Mouse (Mus musculus) gonadal fat pad, adult 2 months (tissue): ENCODE results near the gene Mboat2. TPM values are rescaled to one million over a fixed set of nuclear protein-coding genes. Genes with fewer than 3 reads are reported as not detected.

Experiments
- DNase-seq: peaks from one replicate; pipeline ENCODE4 v3.0.0-alpha.2; 2012; ENCODE audit warnings: low read depth
- polyA plus RNA-seq: library from polyadenylated mRNA; depleted of rRNA; stranded (reverse); fragments of >200 nt; gene quantifications from 2 replicates; pipeline ENCODE4 v1.2.3, GENCODE M21; 2012

Gene Mboat2
- polyA plus RNA-seq, 1 experiment = 22.6 TPM

DNA sequence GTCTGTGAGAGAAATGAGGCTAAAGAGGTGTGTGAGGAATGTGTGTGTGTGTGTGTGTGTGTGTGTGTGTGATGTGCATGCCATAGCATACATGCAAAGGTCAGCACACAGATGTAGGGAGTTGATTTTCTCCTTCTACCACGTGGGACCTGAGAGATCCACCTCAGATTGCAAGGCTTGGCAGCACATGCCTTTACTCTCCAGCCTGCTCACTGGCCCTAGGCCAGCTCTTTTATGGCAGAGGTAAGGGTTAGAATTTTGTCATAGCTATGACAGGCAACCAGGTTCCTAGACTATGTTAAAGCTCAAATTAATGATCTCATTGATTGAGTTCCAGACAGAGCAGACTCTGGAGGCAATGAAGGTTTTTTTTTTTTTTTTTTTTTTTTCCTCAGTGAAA lies 33.1 kb downstream of the Mboat2 start:
- peak; percentile 60 for DNase-seq

DNA sequence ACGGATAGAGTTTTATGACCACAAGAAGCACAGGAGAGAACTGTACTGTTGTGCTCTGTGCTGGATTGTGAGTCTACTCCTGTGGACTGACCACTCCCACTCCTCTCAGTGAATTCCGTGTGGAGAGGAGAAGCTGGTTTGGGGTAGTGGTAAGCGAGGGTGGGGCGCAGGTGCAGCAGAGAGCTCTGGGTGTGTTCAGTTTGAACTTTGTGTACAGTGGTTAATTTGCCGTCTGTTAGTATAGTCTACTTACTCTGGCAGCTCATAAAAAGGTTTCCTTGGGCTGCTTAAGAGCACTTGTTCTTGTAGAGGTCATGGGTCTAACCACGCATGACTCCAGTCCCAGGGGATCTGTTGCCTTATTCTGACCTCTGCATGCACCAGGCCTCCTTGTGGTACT lies 36.0 kb downstream of the Mboat2 start:
- DNase-seq = no peak

DNA sequence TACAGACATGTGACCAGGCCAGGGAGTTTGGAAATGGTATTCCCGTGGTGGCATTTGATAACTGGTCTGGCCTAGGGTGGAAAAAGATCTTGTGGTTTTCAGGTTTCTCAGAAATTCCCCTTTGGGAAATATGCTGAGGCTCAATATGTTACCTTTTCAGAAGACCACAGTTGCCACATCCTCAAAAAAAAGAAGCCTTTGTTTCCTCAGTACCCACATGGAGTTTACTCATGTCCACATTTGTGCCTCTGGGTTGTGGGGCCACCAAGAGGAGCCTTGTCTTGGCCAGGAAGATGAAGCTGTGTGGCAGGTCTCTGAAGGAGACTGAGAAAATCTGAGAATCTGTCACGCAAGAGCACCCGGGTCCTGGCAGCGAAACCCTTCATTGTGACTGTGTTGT lies 38.0 kb downstream of the Mboat2 start:
- DNase-seq = no peak

DNA sequence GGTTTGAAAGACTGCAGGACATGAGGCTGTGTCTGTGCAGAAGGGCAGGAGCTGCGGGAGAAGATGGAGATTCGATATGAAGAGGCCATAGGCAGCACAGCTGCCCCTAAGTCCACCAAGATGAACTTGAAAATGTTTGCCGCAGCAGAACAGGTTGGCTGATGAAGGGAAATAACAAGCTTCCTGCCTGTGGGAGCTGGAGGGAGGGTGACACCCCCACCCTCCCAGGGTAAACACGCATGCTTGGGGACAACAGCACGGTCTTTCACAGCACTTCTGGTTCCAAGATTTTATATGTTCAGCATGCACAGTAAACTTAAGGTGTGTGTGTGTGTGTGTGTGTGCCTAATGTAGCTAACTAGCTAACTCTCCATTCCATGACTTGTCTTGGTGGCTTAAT lies 38.6 kb downstream of the Mboat2 start:
- DNase-seq = no peak

DNA sequence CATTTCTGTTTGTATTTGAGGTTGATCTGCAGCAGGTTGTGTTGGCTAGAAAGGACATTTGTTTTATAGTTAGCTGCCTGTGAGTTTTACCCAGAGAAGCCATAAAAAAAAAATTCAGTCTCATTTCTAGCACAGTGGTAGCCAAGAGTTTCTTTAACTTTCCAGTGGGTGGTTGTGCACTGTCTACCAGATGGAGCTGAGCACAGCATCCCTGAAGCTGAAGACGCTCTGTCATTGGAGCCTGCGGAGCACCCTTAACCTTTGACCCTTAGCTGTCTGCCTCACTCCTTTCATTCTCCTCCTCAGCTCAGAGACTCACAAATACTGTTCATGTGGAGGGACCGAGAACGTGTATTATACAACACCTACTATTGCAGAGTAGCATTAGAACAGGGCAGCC lies 40.2 kb downstream of the Mboat2 start:
- no peak for DNase-seq

DNA sequence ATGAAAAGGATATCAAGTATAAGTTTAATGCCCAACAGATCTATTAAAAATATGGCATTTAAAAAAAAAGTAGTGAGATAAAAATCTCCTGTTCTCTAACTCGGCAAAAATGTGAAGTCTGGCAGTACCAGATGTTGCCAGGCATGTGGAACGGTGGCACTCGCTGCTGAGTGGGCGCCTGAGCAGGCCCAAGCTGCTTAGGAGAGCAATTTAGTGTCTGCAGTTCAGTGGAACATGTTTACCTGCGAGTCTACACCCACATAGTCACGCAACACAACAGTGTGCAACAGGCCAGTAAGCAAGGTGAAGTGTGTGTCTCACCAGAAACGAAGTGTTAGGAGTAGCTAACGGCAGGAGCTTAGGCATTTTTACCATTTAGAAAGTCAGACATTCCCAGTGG lies 41.6 kb downstream of the Mboat2 start:
- DNase-seq = no peak

DNA sequence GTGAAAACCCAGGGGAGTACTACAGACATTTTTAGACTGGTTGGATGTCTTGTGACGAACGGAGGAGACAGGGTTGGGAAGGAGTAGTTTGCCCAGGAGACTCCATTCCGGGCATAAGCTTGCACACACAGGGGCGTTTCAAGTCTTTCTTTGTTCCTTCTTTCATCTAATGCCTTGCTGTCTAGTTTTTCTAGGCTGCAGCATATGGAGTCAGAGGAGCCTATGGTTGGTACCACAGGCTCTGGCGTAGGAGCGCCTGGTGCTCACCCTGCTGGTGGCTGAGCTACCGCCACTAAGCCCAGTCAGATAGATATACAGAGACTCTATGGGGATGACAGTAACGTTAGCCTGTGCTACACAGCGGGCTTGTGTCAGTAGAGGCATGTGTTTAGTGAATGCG lies 42.0 kb downstream of the Mboat2 start:
- DNase-seq = no peak

DNA sequence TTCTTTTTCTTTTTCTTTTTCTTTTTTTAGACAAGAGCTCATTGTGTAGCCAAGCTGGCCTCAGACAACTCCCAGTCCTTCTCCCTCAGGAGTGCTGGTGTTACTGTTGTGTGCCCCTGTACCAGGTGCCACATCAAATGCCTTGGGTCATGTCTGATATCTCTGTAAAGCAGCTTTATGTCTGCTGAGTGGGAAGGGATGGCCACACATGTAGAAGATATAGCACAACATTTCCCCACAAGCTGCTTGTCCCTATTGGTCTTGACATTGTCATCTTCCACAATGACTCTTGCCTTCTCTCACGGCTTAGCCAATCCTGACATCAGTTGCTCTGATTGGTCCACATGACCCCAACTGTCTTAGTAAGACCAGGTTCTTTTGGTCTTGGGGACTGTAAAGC lies 45.2 kb downstream of the Mboat2 start:
- no peak for DNase-seq

DNA sequence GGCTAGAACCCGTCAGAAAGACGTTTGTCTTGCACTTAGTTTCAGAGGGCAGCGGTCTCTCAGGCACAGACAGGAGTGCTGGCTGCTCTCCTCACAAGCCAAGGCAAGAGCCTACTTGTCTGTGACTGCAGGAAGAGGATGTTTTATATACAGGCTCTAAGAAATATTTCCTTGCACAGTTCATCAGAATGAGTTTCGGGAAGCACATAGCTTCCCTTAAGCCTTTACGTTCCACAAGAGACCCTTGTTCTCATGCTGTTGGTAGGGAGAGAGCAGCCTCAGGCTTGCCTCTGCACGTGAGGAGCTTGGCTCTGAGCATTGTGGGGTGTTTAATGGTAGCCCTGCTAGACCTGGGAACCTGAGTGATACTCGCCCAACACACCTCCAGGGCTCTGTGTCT lies 46.6 kb downstream of the Mboat2 start:
- peak; percentile 30 for DNase-seq

DNA sequence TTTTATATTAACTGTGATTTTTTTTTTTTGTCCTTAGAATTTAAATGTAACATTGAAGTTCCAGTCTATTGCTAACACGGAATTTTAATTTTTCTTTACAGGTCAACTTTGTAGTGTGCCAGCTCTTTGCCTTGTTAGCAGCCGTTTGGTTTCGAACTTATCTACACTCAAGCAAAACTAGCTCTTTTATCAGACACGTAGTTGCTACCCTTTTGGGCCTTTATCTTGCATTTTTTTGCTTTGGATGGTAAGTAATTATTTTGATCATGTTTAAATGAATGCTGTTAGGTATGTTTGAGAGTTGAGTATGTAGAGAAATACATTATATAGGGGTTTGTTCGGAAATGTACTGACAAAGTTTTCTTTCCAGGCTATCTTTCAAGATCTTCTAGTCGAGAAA lies 47.4 kb downstream of the Mboat2 start:
- DNase-seq = no peak

DNA sequence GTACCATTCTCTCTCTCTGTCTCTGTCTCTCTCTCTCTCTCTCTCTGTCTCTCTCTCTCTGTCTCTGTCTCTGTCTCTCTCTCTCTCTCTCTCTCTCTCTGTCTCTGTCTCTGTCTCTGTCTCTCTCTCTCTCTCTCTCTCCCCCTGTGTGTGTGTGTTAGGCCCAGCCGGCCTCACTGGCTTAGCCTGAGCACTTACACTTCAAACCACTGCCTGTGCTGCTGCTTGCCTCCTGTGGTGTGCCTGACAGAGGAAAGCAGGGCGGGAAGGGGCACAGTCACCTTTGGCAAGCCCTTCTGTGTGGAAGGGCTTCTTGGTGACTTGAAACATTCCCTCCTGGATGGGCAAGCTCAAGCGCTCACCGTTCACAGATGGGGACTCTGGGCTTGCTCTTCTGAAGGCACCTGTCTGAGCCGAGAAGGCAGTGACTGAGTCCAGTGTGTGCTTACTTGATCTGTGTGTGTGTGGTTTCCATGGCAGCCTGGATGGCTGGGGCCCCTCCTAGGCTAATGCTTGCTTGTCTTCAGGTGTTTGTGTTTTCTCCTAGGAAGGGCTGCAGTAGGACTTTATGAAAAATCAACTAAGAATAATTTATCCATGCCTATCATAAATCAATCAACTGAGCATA lies 48.2 kb downstream of the Mboat2 start:
- DNase-seq = no peak

DNA sequence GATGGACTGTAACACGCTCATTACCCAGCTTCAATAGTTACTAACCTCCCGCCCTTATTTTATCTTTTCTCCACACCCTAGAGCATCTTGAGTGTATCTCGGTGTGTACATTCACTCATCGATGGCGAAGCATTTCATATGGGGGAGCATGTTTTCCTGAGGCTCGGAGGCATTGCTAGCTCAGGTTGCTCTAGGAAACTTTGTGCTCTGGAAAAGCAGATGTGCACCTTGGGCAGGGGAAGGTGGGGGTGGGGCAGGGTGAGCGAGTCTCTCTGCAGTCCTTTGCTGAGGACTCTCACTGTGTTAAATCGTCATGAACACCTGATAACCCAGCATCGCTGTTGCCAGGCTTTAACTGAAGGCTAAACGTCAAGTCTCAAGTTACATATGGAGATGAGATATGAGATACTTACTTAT lies 48.9 kb downstream of the Mboat2 start:
- DNase-seq = no peak

DNA sequence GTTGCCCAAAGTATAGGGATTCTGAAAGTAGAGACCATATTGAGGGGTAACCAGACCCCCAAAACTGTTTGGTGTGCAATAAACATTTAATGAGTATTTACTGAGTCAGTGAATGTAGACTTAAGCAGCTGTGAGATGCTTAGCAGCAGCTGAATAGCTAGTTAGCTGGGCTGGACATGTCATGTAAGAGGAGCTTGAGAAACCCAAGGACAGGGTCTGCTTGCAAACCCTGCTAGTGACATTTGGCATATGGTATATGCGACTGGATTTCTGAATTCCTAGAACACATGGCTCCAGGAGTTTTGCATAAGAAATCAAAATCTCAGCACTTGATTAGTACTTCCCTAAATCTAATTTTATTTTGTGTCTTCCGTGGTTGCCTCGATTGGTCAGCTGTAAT lies 52.6 kb downstream of the Mboat2 start:
- no peak for DNase-seq

DNA sequence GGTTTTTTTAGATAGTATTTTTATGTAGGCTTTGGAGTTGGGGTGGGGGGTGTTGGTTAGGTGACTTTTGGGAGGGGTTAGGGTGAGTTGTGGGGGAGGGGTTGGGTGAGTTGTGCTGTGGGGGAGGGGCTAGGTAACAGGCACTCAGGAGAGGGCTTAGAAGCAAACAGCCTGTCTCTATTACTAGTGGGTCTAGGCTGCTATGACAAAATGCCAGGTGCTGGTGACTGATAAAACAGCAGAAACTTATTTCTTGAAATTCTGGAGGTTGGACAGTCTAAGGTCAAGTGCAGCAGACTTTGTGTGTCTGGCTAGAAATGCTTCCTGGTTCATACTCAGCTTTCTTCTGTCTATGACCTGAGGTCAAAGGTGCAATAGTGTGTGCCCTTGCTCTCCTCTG lies 56.1 kb downstream of the Mboat2 start:
- no peak for DNase-seq

DNA sequence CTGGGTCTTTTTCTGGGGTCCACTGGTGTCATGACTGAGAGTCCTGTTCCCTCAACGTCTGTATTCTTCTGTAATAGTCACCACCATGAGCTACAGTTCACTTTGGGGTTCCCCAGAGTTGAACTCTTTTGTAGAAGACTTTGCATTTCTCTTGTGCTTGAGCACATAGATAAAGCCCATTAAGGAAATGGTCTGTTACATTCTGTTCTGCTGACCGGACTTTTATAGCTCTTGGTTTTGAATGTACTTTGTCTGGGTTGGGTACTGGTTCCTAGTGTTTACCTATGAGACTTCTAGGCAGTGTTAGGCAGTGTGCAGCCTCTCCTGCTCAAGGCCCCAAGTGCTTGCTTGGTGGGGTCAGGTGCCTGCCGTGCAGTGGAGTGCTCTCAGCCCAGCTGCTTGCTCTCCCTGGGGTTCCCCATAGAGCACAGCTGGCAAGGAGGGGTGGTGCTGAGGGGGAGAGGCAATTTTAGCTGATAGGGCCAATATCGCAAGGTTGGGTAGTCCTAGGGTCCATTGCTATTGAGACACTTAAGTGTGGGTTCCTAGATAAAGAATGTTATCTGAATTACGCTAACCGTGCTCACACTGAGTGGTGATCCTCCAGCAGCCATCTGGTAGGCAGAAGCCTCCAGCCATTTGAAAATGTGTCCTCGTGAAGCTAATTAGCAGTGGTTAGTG lies 58.8 kb downstream of the Mboat2 start:
- no peak for DNase-seq

DNA sequence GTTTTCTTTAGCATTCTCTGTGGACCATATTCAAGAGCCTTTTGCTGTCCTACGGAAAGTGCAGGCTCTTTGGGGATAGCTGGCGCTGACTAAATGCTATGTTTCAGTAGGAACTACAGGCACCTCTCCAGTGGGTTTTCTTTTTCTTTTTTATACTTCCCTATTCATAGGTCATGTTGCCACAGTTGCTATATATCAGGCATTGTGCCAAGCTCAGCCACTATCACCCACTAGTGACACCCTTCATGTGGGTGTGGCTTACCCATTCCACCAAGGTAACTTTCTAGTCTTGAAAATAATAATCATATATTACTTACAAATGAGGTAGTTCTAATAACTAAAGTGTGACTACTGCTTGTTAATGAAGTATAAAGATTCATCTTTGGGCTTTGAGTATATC lies 59.5 kb downstream of the Mboat2 start:
- DNase-seq = no peak

DNA sequence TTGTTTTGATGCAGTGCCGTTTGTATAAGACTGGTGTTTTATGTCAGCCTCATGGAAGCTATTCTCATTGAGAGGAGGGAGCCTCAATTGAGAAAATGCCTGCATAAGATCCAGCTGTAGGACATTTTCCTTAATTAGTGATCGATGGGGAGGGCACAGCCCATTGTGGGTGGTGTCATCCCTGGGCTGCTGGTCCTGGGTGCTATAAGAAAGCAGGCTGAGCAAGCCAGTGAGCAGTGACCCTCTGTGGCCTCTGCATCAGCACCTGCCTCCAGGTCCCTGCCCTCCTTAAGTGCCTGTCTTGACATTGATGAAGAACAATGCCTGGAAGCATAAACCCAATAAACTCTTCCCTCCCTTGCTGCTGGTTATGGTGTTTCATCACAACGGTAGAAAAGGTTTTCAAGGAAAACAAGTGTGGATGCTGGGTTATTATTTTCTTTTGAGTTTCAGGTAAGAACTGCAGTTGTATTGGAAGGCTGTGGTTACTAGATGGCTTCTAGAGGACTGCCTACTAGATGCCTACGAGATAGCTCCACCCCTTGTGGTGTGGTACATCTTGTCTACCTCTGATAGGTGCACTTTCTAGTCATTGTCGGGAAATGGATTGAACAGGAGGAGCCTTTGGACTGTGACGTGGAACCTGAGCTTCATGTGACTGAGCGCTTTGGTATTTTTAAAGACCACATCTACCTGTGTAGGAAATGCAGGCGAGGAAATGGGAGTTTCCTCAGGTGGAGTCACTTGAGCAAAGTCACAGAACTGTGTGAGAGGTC lies 60.2 kb downstream of the Mboat2 start:
- no peak for DNase-seq

DNA sequence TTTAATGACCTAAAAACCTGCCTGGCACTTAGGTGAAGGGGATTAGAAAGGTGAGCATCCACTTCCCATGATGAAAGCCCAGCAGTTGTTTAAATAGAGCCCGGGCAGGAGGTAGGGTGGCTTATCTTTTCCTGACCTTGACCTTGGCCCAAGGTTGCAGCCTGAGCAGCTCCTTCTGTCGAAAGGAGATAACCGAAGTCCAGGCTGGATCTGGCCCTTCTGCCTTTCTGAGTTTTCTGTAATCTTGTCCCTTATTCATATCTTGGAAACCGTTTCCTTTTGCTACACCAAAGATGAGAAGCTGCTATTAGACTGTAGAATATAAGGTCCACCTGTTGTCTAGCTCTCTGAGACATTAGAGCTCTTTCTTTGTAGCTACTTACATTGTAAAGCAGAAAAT lies 61.9 kb downstream of the Mboat2 start:
- DNase-seq = no peak

DNA sequence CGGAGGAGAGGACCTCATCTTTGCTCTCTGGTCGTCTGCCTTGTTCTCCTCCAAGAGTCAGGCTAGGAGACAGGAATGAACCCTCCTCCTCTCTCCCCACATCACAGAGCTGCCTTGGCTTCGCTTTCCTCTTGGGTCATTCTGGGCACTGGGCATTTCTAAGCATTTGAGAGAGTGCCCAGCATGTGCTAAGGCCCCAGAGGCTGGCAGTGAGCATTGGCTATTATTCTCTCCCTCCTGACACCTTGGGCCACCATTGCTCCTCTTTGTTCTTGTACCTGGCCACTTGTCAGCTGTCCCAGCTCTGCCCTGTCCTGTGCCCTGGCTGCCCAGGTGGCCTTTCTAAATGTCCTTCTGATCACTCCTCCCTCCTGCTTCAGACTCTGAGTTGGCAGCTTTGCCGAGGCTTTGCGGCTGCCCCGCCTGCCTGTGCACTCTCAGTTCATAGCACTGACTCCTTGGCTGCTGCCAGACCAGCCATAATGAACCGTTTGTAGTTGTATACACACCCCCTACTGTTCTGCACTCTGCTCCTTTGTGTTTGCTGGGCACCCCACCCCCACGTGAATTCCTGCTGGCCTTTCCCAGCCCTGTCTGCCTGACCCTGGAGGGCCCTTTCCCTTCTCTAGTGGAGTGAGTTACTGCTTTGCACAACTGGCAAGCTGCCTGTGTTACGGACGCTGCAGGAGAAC lies 63.2 kb downstream of the Mboat2 start:
- DNase-seq = no peak

DNA sequence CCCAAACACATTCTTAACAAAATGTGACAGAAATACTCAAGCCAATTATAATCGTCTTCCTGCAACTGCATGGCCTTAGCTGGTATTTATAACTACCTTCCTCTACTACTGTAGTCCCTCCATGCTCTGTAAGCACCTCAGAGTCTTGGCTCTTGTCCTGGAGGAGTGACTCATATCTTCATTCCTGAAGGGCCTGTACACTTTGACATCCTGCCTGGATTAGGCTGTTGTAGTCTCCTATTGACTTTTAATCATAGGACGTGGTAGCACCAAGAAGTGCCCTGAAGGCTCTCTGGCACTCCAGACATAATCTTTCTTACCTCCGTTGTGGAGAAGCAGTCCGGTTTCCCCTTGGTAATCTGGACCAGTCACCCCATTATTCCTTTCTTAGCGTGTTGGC lies 64.7 kb downstream of the Mboat2 start:
- peak; percentile 63 for DNase-seq

DNA sequence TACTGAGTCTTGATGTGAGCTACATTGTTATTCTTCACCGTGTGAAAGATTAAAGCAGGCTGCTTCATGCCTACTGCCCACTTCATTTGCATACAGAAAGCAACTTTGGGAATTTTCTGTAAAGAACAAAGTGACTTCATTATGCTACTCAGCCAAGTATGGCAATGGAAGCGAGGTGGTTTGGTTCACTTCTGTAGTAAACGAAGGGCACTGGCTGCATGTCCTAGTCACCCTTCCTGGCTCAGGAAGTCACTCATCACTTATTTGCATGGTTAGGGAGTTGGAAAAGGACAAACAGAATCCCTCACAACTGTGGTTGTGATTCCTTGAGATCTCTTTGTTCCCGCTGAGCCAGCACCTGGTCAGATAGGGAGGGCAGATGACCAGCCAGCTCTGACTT lies 66.7 kb downstream of the Mboat2 start:
- no peak for DNase-seq

DNA sequence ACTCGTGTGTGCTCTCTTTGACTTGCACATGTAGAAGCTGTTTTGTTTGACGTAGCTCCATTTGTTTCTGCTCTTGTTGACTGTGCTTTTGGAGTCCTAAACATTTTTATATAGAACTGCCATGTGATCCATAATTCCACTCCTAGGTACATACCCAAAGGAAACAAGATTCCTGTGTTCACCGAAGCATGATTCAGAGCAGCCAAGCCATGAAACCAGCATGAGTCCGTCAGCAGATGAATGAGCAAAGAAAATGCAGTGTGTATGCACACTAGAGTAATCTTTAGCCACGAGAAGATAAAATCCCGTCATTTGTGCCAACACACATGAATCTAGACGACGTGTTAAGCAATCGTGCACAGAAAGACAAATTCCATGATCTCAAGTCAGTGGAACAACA lies 67.5 kb downstream of the Mboat2 start:
- no peak for DNase-seq

DNA sequence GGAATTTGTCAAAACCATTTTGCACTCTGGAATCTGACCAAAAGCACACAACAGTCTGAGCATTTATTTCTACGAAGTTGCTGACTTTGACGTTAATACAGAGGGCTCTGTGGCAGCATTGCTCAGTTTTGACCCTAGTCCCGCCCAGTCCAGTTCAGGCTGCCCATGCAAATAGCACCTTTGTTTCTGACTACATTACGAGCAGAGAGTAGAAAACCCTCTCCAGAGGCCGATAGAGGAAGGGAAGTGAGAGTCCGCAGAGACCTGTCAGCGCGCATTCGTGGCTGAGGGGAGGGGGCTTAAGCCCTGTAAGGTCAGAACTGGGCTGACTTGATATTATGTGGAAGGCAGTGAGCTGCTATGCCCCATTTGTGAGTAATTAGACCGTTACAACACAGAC lies 69.0 kb downstream of the Mboat2 start:
- no peak for DNase-seq
